Mouse (Mus musculus): ENCODE results near the gene Aspm. TPM values are rescaled to one million over a fixed set of nuclear protein-coding genes. Genes with fewer than 3 reads are reported as not detected.

Aspm gene
- polyA plus RNA-seq, 1 experiment from 2014 or later, result 18.3 TPM

- Histone ChIP-seq H3K27me3 (ENCODE audit: control insufficient read depth, insufficient read depth, low read length) (no peaks in the 10 kb centered on the region), H3K36me3 (ENCODE audit: control insufficient read depth, insufficient read depth, low read length) (peaks cover 38% of the 10 kb centered on the region), H3K4me3 (ENCODE audit: low read depth, low read length) (no peak overlapping the region), H3K9me3 (replicated peaks; ENCODE audit: control insufficient read depth, low read length) (no peaks in the 10 kb centered on the region), H3K27ac (ENCODE audit: low read depth, low read length) (no peak overlapping the region), H3K4me2 (no peak overlapping the region), H3K9ac (ENCODE audit: low read depth, low read length) (no peak overlapping the region), H3K4me1 (ENCODE audit: control insufficient read depth, insufficient read depth, low read length) (no peaks in the 10 kb centered on the region)
- 82% methylated on average over 4 of the region's 4 CpGs for WGBS (ENCODE audit: insufficient replicate concordance)
- no peak for ATAC-seq (replicated peaks; ENCODE audit: insufficient number of reproducible peaks, low FRiP score, low TSS enrichment)
These were observed 26.6 kb downstream of the Aspm start for GRCm38 (mm10) chr1:139481146-139481545.

GRCm38 (mm10) chr1:139494630-139495029 lies 40.1 kb downstream of the Aspm start:
- Histone ChIP-seq H3K9ac (ENCODE audit: low read depth, low read length) (no peak overlapping the region), H3K4me1 (ENCODE audit: control insufficient read depth, insufficient read depth, low read length) (no peaks in the 10 kb centered on the region), H3K27me3 (ENCODE audit: control insufficient read depth, insufficient read depth, low read length) (no peaks in the 10 kb centered on the region), H3K4me2 (no peak overlapping the region), H3K27ac (ENCODE audit: low read depth, low read length) (no peak overlapping the region), H3K4me3 (ENCODE audit: low read depth, low read length) (no peak overlapping the region), H3K36me3 (ENCODE audit: control insufficient read depth, insufficient read depth, low read length) (peaks cover 12% of the 10 kb centered on the region), H3K9me3 (replicated peaks; ENCODE audit: control insufficient read depth, low read length) (no peaks in the 10 kb centered on the region)
- WGBS (ENCODE audit: insufficient replicate concordance), result 96% methylated on average over 3 of the region's 3 CpGs
- no peak for ATAC-seq (replicated peaks; ENCODE audit: insufficient number of reproducible peaks, low FRiP score, low TSS enrichment)

GRCm38 (mm10) chr1:139495408-139495807 lies 40.8 kb downstream of the Aspm start:
- Histone ChIP-seq H3K9ac (ENCODE audit: low read depth, low read length) (no peak overlapping the region), H3K27me3 (ENCODE audit: control insufficient read depth, insufficient read depth, low read length) (no peaks in the 10 kb centered on the region), H3K4me2 (no peak overlapping the region), H3K27ac (ENCODE audit: low read depth, low read length) (no peak overlapping the region), H3K4me3 (ENCODE audit: low read depth, low read length) (no peak overlapping the region), H3K9me3 (replicated peaks; ENCODE audit: control insufficient read depth, low read length) (no peaks in the 10 kb centered on the region), H3K36me3 (ENCODE audit: control insufficient read depth, insufficient read depth, low read length) (peaks cover 8% of the 10 kb centered on the region), H3K4me1 (ENCODE audit: control insufficient read depth, insufficient read depth, low read length) (no peaks in the 10 kb centered on the region)
- no peak for ATAC-seq (replicated peaks; ENCODE audit: insufficient number of reproducible peaks, low FRiP score, low TSS enrichment)
- 91% methylated on average over 2 of the region's 2 CpGs for WGBS (ENCODE audit: insufficient replicate concordance)

- H3K4me3 ChIP-seq (ENCODE audit: low read depth, low read length), result no peak overlapping the region
- no peak overlapping the region for H3K9ac ChIP-seq (ENCODE audit: low read depth, low read length)
- H3K4me2 ChIP-seq, result no peak overlapping the region
- ATAC-seq (replicated peaks; ENCODE audit: insufficient number of reproducible peaks, low FRiP score, low TSS enrichment), result no peak
- no peaks in the 10 kb centered on the region for H3K27me3 ChIP-seq (ENCODE audit: control insufficient read depth, insufficient read depth, low read length)
- H3K9me3 ChIP-seq (replicated peaks; ENCODE audit: control insufficient read depth, low read length), result no peaks in the 10 kb centered on the region
- peaks cover 8% of the 10 kb centered on the region for H3K36me3 ChIP-seq (ENCODE audit: control insufficient read depth, insufficient read depth, low read length)
- H3K27ac ChIP-seq (ENCODE audit: low read depth, low read length), result no peak overlapping the region
- 73% methylated on average over 3 of the region's 3 CpGs for WGBS (ENCODE audit: insufficient replicate concordance)
- no peaks in the 10 kb centered on the region for H3K4me1 ChIP-seq (ENCODE audit: control insufficient read depth, insufficient read depth, low read length)
These were observed 41.6 kb downstream of the Aspm start for GRCm38 (mm10) chr1:139496212-139496611.

- no peak overlapping the region for H3K4me3 ChIP-seq (ENCODE audit: low read depth, low read length)
- no peak overlapping the region for H3K27ac ChIP-seq (ENCODE audit: low read depth, low read length)
- H3K9ac ChIP-seq (ENCODE audit: low read depth, low read length), result no peak overlapping the region
- H3K27me3 ChIP-seq (ENCODE audit: control insufficient read depth, insufficient read depth, low read length), result no peaks in the 10 kb centered on the region
- no peaks in the 10 kb centered on the region for H3K4me1 ChIP-seq (ENCODE audit: control insufficient read depth, insufficient read depth, low read length)
- H3K9me3 ChIP-seq (replicated peaks; ENCODE audit: control insufficient read depth, low read length), result no peaks in the 10 kb centered on the region
- H3K36me3 ChIP-seq (ENCODE audit: control insufficient read depth, insufficient read depth, low read length), result peaks cover 2% of the 10 kb centered on the region; the same call in 1 of the 2 replicates
- no peak overlapping the region for H3K4me2 ChIP-seq
- ATAC-seq (replicated peaks; ENCODE audit: insufficient number of reproducible peaks, low FRiP score, low TSS enrichment), result no peak
These were observed 45.2 kb downstream of the Aspm start for GRCm38 (mm10) chr1:139499751-139500150.

- no peak for ATAC-seq (replicated peaks; ENCODE audit: insufficient number of reproducible peaks, low FRiP score, low TSS enrichment)
- Histone ChIP-seq H3K9ac (ENCODE audit: low read depth, low read length) (no peak within 1 kb of the TSS), H3K27ac (ENCODE audit: low read depth, low read length) (no peak within 1 kb of the TSS), H3K4me2 (no peak within 1 kb of the TSS), H3K4me1 (ENCODE audit: control insufficient read depth, insufficient read depth, low read length) (no peaks in the 10 kb centered on the region), H3K4me3 (ENCODE audit: low read depth, low read length) (no peak within 1 kb of the TSS), H3K9me3 (replicated peaks; ENCODE audit: control insufficient read depth, low read length) (no peaks in the 10 kb centered on the region), H3K27me3 (ENCODE audit: control insufficient read depth, insufficient read depth, low read length) (no peaks in the 10 kb centered on the region), H3K36me3 (ENCODE audit: control insufficient read depth, insufficient read depth, low read length) (no peaks in the 10 kb centered on the region; the same call in 1 of the 2 replicates)
- 77% methylated on average over 3 of the region's 3 CpGs for WGBS (ENCODE audit: insufficient replicate concordance)
These were observed 46.7 kb downstream of the Aspm start, which contains the start of gene F13b for GRCm38 (mm10) chr1:139501258-139501752. Gene F13b (plus strand): TSS chr1:139501702.

- no peak for ATAC-seq (replicated peaks; ENCODE audit: insufficient number of reproducible peaks, low FRiP score, low TSS enrichment)
- H3K4me2 ChIP-seq, result no peak overlapping the region
These were observed 60.0 kb downstream of the Aspm start for GRCm38 (mm10) chr1:139514556-139514955.

More at GRCm38 (mm10) chr1:139514556-139514955, 60.0 kb downstream of the Aspm start:
- Histone ChIP-seq H3K4me3 (ENCODE audit: low read depth, low read length) (no peak overlapping the region), H3K4me1 (ENCODE audit: control insufficient read depth, insufficient read depth, low read length) (no peaks in the 10 kb centered on the region), H3K9me3 (replicated peaks; ENCODE audit: control insufficient read depth, low read length) (no peaks in the 10 kb centered on the region), H3K9ac (ENCODE audit: low read depth, low read length) (no peak overlapping the region), H3K27me3 (ENCODE audit: control insufficient read depth, insufficient read depth, low read length) (no peaks in the 10 kb centered on the region), H3K27ac (ENCODE audit: low read depth, low read length) (no peak overlapping the region), H3K36me3 (ENCODE audit: control insufficient read depth, insufficient read depth, low read length) (no peaks in the 10 kb centered on the region)
- 84% methylated on average over 12 of the region's 12 CpGs for WGBS (ENCODE audit: insufficient replicate concordance)

Other genes starting within 250 kb of the Aspm start
- gene Crb1, start 77.7 kb upstream of the Aspm start, polyA plus RNA-seq (2014; fragmentation: Nextera tagmentation; extraction: Ambion mirVana), result 0.07 and 0.17 TPM in 2 replicates
- gene Zbtb41, start 32.5 kb upstream of the Aspm start, polyA plus RNA-seq (2014; fragmentation: Nextera tagmentation; extraction: Ambion mirVana), result 8.9 and 12.1 TPM in 2 replicates
- gene F13b, start 46.9 kb downstream of the Aspm start, polyA plus RNA-seq (2014; fragmentation: Nextera tagmentation; extraction: Ambion mirVana), result not detected in 2 replicates
- gene Cfhr1, start 105.5 kb downstream of the Aspm start, polyA plus RNA-seq (2014; fragmentation: Nextera tagmentation; extraction: Ambion mirVana), result not detected in 2 replicates